Mouse (Mus musculus) liver, embryonic 11.5 days (tissue): ENCODE measurements around the gene Cdh20. TPM values are rescaled to one million over a fixed set of nuclear protein-coding genes. Genes with fewer than 3 reads are reported as not detected.

Experiments used
- ATAC-seq: fragments of 200-750 bp; cut with Nextera tagmentation; replicated peaks from 2 replicates; pipeline ENCODE4 v1.8.0; 2017; ENCODE audit warnings: moderate number of reproducible peaks, mild to moderate bottlenecking, moderate TSS enrichment, moderate library complexity; ENCODE audit not compliant: low FRiP score
- DNase-seq: peaks from one replicate; pipeline ENCODE4 v3.0.0-alpha.2; 2017; ENCODE audit warnings: low spot score
- H3K27ac ChIP-seq: fragments of 300-500 bp; sonication (generic); 2 replicates; pipeline ENCODE4 v1.5.1; 2014; ENCODE audit warnings: mild to moderate bottlenecking, low read depth, low read length, control low read depth
- H3K27me3 ChIP-seq: fragments of 300-500 bp; sonication (generic); replicated peaks from 2 replicates; pipeline ENCODE4 v1.6.1; 2014; ENCODE audit warnings: low read length, mixed read lengths; ENCODE audit not compliant: control insufficient read depth, insufficient read depth
- H3K36me3 ChIP-seq: fragments of 300-500 bp; sonication (generic); 2 replicates; pipeline ENCODE4 v1.6.1; 2014; ENCODE audit warnings: mild to moderate bottlenecking, low read length, moderate library complexity, mixed read lengths; ENCODE audit not compliant: control insufficient read depth, insufficient read depth
- H3K4me1 ChIP-seq: fragments of 300-500 bp; sonication (generic); replicated peaks from 2 replicates; pipeline ENCODE4 v1.6.1; 2014; ENCODE audit warnings: low read length, mixed read lengths; ENCODE audit not compliant: control insufficient read depth, insufficient read depth
- H3K4me2 ChIP-seq: fragments of 300-500 bp; sonication (generic); 2 replicates; pipeline ENCODE4 v1.6.1; 2014; ENCODE audit warnings: mild to moderate bottlenecking, control low read depth, moderate library complexity
- H3K4me3 ChIP-seq: fragments of 300-500 bp; sonication (generic); 2 replicates; pipeline ENCODE4 v1.5.1; 2014; ENCODE audit warnings: low read depth, low read length, control low read depth
- H3K9ac ChIP-seq: fragments of 300-500 bp; sonication (generic); 2 replicates; pipeline ENCODE4 v1.6.1; 2014; ENCODE audit warnings: low read depth, low read length, control low read depth
- H3K9me3 ChIP-seq: fragments of 300-500 bp; sonication (generic); 2 replicates; pipeline ENCODE4 v1.6.1; 2016; ENCODE audit warnings: low read length, inconsistent platforms, mixed read lengths; ENCODE audit not compliant: control insufficient read depth
- WGBS: fragments of 180-500 bp; shearing (Covaris S2); extraction: QIAGEN DNeasy Blood & Tissue Kit; methylation state at CpG from one replicate; pipeline ENCODE4 v1.1.7; 2014; 5-methylcytosine and 5-hydroxymethylcytosine counted together
- polyA plus RNA-seq: library from polyadenylated mRNA; unstranded; fragments of >200 nt; fragmentation: Nextera tagmentation; extraction: Ambion mirVana; gene quantifications from 2 replicates; pipeline ENCODE4 v1.2.1, GENCODE M21; 2014

Gene Cdh20
- polyA plus RNA-seq, 1 experiment from 2014 or later = not detected

DNA sequence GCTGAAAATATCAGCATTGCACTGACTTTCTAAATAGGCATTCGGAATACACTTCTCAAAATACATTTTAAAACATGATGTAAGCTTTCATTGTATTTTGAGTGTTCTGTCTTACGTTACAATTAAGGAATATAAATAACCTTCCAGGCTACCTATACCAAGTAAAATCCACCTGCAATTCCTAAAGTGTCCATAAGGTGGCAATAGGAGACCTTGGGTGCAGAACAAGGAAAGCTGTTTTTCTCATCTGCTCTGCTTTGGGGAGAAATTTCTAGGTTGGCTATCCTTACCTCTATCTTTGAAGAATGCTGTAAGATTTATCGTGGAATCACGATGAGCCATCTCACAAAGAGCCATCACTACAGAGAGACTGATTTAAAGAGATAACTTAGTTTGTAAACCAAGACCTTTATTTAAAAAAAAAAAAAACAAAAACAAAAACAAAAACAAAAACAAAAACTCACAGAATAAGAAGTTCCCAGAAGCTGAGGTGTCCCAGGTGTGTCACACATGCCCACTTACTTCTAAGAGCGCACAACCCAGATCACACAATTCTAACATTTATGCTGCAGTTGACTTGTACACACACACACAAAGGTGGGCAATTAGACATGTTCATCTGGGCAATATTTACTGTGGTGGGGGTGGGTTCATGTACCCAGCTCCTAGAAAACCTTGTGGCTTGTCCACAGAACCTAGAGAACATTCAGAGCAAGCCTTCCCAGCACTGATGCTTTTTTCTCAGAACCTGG, 218.1 kb downstream of the Cdh20 start:
- no peak for ATAC-seq
- 33% methylated on average over 5 of the region's 5 CpGs for WGBS
- Histone ChIP-seq H3K9me3 (no peaks in the 10 kb centered on the region), H3K27me3 (no peaks in the 10 kb centered on the region), H3K9ac (no peak overlapping the region), H3K4me2 (no peak overlapping the region), H3K4me3 (no peak overlapping the region), H3K36me3 (no peaks in the 10 kb centered on the region), H3K4me1 (no peaks in the 10 kb centered on the region), H3K27ac (no peak overlapping the region)
- DNase-seq = no peak

DNA sequence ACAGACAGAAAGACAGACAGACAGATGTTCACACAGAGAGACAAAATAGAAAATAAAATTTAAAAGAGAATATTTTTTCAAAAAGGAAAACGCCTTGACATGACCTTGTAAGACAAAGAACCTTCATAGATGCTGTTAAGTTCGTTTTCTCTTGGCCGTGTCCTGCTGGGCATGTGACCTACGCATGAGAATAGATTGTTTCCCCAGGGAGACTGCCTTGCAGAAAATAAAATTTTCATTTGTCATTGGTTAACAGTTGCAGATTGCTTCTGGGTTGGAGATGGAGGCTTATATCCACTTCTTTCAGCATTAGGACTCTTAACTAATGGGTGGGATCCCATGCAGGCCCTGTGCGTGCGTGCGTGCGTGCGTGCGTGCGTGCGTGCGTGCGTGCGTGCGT, 219.2 kb downstream of the Cdh20 start:
- DNase-seq = no peak
- Histone ChIP-seq H3K4me1 (no peaks in the 10 kb centered on the region), H3K9me3 (no peaks in the 10 kb centered on the region), H3K4me2 (no peak overlapping the region), H3K27me3 (no peaks in the 10 kb centered on the region), H3K4me3 (no peak overlapping the region), H3K36me3 (no peaks in the 10 kb centered on the region), H3K9ac (no peak overlapping the region), H3K27ac (no peak overlapping the region)
- WGBS = 90% methylated on average over 16 of the region's 16 CpGs
- no peak for ATAC-seq

- no peak overlapping the region for H3K9ac ChIP-seq
- peaks cover 5% of the 10 kb centered on the region; the same call in 1 of the 2 replicates for H3K27me3 ChIP-seq
- no peaks in the 10 kb centered on the region for H3K4me1 ChIP-seq
- ATAC-seq (no peak), DNase-seq (no peak)
- no peaks in the 10 kb centered on the region for H3K9me3 ChIP-seq
- H3K4me3 ChIP-seq = no peak overlapping the region
- no peak overlapping the region for H3K4me2 ChIP-seq
- H3K36me3 ChIP-seq = no peaks in the 10 kb centered on the region
- H3K27ac ChIP-seq = no peak overlapping the region
These were observed 224.1 kb downstream of the Cdh20 start for GRCm38 (mm10) chr1:104992441-104992840.

DNA sequence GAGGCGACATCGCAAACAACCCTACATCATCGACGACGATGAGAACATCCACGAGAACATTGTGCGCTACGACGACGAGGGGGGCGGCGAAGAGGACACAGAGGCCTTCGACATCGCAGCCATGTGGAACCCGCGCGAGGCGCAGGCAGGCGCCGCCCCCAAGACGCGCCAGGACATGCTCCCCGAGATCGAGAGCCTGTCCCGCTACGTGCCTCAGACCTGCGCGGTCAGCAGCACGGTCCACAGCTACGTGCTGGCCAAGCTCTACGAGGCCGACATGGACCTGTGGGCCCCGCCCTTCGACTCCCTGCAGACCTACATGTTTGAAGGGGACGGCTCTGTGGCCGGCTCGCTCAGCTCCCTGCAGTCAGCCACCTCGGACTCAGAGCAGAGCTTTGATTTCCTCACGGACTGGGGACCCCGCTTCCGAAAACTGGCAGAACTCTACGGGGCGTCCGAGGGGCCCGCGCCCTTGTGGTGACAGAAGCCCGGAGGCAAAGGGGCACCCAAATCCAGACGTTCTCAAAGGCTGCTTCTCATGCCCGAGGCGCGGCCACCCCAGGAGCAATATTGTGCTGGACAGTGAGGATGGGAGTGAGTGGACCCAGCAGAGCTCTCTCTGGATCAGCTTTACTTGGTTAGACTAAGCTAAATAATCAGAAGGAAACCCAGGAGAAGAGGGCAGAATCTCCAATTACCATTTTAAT, 225.7 kb downstream of the Cdh20 start:
- no peaks in the 10 kb centered on the region for H3K36me3 ChIP-seq
- peak overlapping the region; percentile 32 for H3K4me3 ChIP-seq
- H3K9ac ChIP-seq = no peak overlapping the region
- H3K4me1 ChIP-seq = no peaks in the 10 kb centered on the region
- ATAC-seq (peak; percentile 54), DNase-seq (peak; percentile 50)
- H3K27me3 ChIP-seq = peaks cover 5% of the 10 kb centered on the region; the same call in 1 of the 2 replicates
- no peak overlapping the region for H3K27ac ChIP-seq
- no peaks in the 10 kb centered on the region for H3K9me3 ChIP-seq
- H3K4me2 ChIP-seq = peak overlapping the region; percentile 64
- 18% methylated on average over 51 of the region's 51 CpGs for WGBS

GRCm38 (mm10) chr1:104994612-104994986, 226.3 kb downstream of the Cdh20 start:
- Histone ChIP-seq H3K27me3 (peaks cover 5% of the 10 kb centered on the region; the same call in 1 of the 2 replicates), H3K4me1 (no peaks in the 10 kb centered on the region), H3K9ac (no peak overlapping the region), H3K27ac (no peak overlapping the region), H3K36me3 (no peaks in the 10 kb centered on the region), H3K4me2 (no peak overlapping the region), H3K9me3 (no peaks in the 10 kb centered on the region), H3K4me3 (no peak overlapping the region)
- DNase-seq = no peak
- no peak for ATAC-seq
- 73% methylated on average over 3 of the region's 3 CpGs for WGBS

GRCm38 (mm10) chr1:104997814-104998213, 229.5 kb downstream of the Cdh20 start:
- DNase-seq (no peak), ATAC-seq (no peak)
- Histone ChIP-seq H3K4me2 (no peak overlapping the region), H3K27me3 (peaks cover 5% of the 10 kb centered on the region; the same call in 1 of the 2 replicates), H3K36me3 (no peaks in the 10 kb centered on the region), H3K27ac (no peak overlapping the region), H3K4me1 (no peaks in the 10 kb centered on the region), H3K9me3 (no peaks in the 10 kb centered on the region), H3K9ac (no peak overlapping the region), H3K4me3 (no peak overlapping the region)
- 47% methylated on average over 2 of the region's 2 CpGs for WGBS

GRCm38 (mm10) chr1:105002179-105002578, 233.8 kb downstream of the Cdh20 start:
- WGBS = 82% methylated on average over 1 of the region's 1 CpGs
- H3K9me3 ChIP-seq = no peaks in the 10 kb centered on the region
- no peak for DNase-seq

DNA sequence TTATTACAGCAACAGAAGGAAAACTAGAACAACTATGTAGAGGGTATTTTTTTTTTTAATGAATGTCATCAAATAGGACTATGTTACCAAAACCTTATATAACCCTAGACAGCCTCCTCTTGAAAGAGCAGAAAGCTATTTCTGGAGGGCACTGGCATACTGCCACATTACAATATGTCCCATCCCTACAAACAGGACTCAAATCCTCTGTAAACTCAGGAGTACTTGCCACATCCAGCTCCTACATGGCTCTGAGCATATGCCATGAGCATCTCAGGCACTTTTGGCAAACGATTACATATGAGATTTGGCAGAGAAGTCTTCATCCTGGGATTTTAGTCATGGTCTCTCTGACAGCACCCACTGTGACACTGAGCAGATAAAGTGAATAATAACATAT, 235.5 kb downstream of the Cdh20 start:
- H3K27me3 ChIP-seq = no peaks in the 10 kb centered on the region

More at GRCm38 (mm10) chr1:105002179-105002578, 233.8 kb downstream of the Cdh20 start:
- Histone ChIP-seq H3K4me2 (no peak overlapping the region), H3K27ac (no peak overlapping the region), H3K4me3 (no peak overlapping the region), H3K27me3 (no peaks in the 10 kb centered on the region), H3K9ac (no peak overlapping the region), H3K4me1 (no peaks in the 10 kb centered on the region), H3K36me3 (no peaks in the 10 kb centered on the region)
- no peak for ATAC-seq

DNA sequence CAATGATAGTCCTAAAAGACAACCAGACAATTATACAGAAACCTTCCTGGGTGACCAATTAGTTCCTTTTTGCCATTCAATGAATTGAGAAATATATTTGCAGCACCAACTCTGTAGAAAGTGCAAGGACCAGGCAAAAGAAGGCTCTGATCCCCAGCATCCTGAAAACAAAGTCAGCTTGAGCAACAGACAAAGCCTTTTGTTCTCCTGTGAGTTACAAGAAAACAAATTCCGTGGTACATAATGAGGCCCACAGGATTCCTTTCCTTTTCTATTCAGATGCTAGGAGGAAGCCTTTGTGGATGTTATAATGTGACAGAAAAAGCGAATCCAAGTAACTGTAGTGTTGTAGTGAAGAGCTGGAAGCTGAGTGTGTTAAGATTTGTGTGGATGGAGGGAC, 244.3 kb downstream of the Cdh20 start:
- no peak overlapping the region for H3K4me2 ChIP-seq
- H3K9me3 ChIP-seq = no peaks in the 10 kb centered on the region
- H3K9ac ChIP-seq = no peak overlapping the region
- DNase-seq = no peak
- no peak overlapping the region for H3K4me3 ChIP-seq
- WGBS = 45% methylated on average over 2 of the region's 2 CpGs
- ATAC-seq = no peak
- no peak overlapping the region for H3K27ac ChIP-seq
- H3K36me3 ChIP-seq = no peaks in the 10 kb centered on the region
- H3K27me3 ChIP-seq = no peaks in the 10 kb centered on the region
- no peaks in the 10 kb centered on the region for H3K4me1 ChIP-seq

More for the DNA sequence above, 235.5 kb downstream of the Cdh20 start:
- Histone ChIP-seq H3K4me3 (no peak overlapping the region), H3K9me3 (no peaks in the 10 kb centered on the region), H3K9ac (no peak overlapping the region), H3K4me2 (no peak overlapping the region), H3K36me3 (no peaks in the 10 kb centered on the region), H3K4me1 (no peaks in the 10 kb centered on the region), H3K27ac (no peak overlapping the region)
- no peak for DNase-seq
- 73% methylated on average over 1 of the region's 1 CpGs for WGBS
- ATAC-seq = no peak
